Mouse (Mus musculus) heart, embryonic 14.5 days (tissue): ENCODE data around the gene Sept9. TPM values are rescaled to one million over a fixed set of nuclear protein-coding genes. Genes with fewer than 3 reads are reported as not detected.

ENCODE experiments used
- ATAC-seq: fragments of 200-750 bp; cut with Nextera tagmentation; 2 replicates; pipeline ENCODE4 v1.8.0; 2017; ENCODE audit warnings: low read depth, moderate TSS enrichment; ENCODE audit not compliant: insufficient number of reproducible peaks, insufficient read depth, low FRiP score
- H3K27ac ChIP-seq, 2 experiments: fragments of 200-500 bp in 1 of 2; fragments of 300-500 bp in 1 of 2; sonication (generic) in 1 of 2; replicated peaks in 1 of 2; 2 replicates each; pipeline ENCODE4 v1.5.1; 2012 to 2014; ENCODE audit warnings: low read depth in 2 of 2, low read length in 2 of 2, control low read depth in 1 of 2, mild to moderate bottlenecking in 1 of 2, mixed read lengths in 1 of 2; ENCODE audit not compliant: control insufficient read depth in 1 of 2, insufficient read depth in 1 of 2
- H3K27me3 ChIP-seq: fragments of 300-500 bp; sonication (generic); 2 replicates; pipeline ENCODE4 v1.6.1; 2014; ENCODE audit warnings: mild to moderate bottlenecking, low read length, control low read depth; ENCODE audit not compliant: control insufficient read depth, insufficient read depth
- H3K36me3 ChIP-seq: fragments of 300-500 bp; sonication (generic); 2 replicates; pipeline ENCODE4 v1.6.1; 2014; ENCODE audit warnings: mild to moderate bottlenecking, control low read depth, low read length, mixed read lengths; ENCODE audit not compliant: control insufficient read depth, insufficient read depth
- H3K4me1 ChIP-seq, 2 experiments: fragments of 200-500 bp in 1 of 2; fragments of 300-500 bp in 1 of 2; sonication (generic) in 1 of 2; 2 replicates each; pipeline ENCODE4 v1.6.1; 2012 to 2014; ENCODE audit warnings: low read length in 2 of 2, control low read depth in 1 of 2, mixed read lengths in 1 of 2; ENCODE audit not compliant: control insufficient read depth in 2 of 2, insufficient read depth in 2 of 2
- H3K4me2 ChIP-seq: fragments of 300-500 bp; sonication (generic); 2 replicates; pipeline ENCODE4 v1.6.1; 2014; ENCODE audit warnings: mild to moderate bottlenecking, low read length
- H3K4me3 ChIP-seq, 2 experiments: fragments of 200-500 bp in 1 of 2; fragments of 300-500 bp in 1 of 2; sonication (generic) in 1 of 2; 2 replicates each; pipeline ENCODE4 v1.5.1; 2012 to 2014; ENCODE audit warnings: low read length in 2 of 2, mild to moderate bottlenecking in 2 of 2, control low read depth in 1 of 2, low read depth in 1 of 2, moderate library complexity in 1 of 2; ENCODE audit not compliant: control insufficient read depth in 1 of 2, insufficient read depth in 1 of 2
- H3K9ac ChIP-seq: fragments of 300-500 bp; sonication (generic); 2 replicates; pipeline ENCODE4 v1.6.1; 2014; ENCODE audit warnings: mild to moderate bottlenecking, low read length
- H3K9me3 ChIP-seq: fragments of 300-500 bp; sonication (generic); 2 replicates; pipeline ENCODE4 v1.6.1; 2016; ENCODE audit warnings: low read length, control low read depth; ENCODE audit not compliant: control insufficient read depth
- WGBS: fragments of 180-500 bp; shearing (Covaris S2); extraction: QIAGEN DNeasy Blood & Tissue Kit; methylation state at CpG from one replicate; pipeline ENCODE4 v1.1.7; 2014; 5-methylcytosine and 5-hydroxymethylcytosine counted together
- polyA plus RNA-seq: library from polyadenylated mRNA; unstranded; fragments of >200 nt; fragmentation: Nextera tagmentation; extraction: Ambion mirVana; gene quantifications from 2 replicates; pipeline ENCODE4 v1.2.1, GENCODE M21; 2014

Gene Sept9
- polyA plus RNA-seq, 1 experiment from 2014 or later: 51.8 TPM

- Histone ChIP-seq H3K4me1 (peaks cover 10 to 24% of the 10 kb centered on the region in 2 experiments; a peak in 3 of 4 replicates), H3K4me3 (no peak overlapping the region), H3K4me2 (no peak overlapping the region), H3K27ac (no peak overlapping the region), H3K9ac (no peak overlapping the region), H3K9me3 (no peaks in the 10 kb centered on the region), H3K27me3 (no peaks in the 10 kb centered on the region), H3K36me3 (peaks cover 21% of the 10 kb centered on the region)
- no peak for ATAC-seq
- WGBS: 89% methylated on average over 3 of the region's 3 CpGs
These were observed 88.3 kb downstream of the Sept9 start for GRCm38 (mm10) chr11:117287792-117288191.

- Histone ChIP-seq H3K4me3 (no peak overlapping the region), H3K4me2 (no peak overlapping the region), H3K36me3 (peaks cover 21% of the 10 kb centered on the region), H3K4me1 (peaks cover 6 to 15% of the 10 kb centered on the region in 2 experiments; a peak in 3 of 4 replicates), H3K27ac (no peak overlapping the region), H3K9ac (no peak overlapping the region), H3K9me3 (no peaks in the 10 kb centered on the region), H3K27me3 (no peaks in the 10 kb centered on the region)
- 81% methylated on average over 7 of the region's 8 CpGs for WGBS
- ATAC-seq: no peak
These were observed 89.3 kb downstream of the Sept9 start for GRCm38 (mm10) chr11:117288765-117289164.

GRCm38 (mm10) chr11:117291271-117292059 is 92.0 kb downstream of the Sept9 start:
- H3K4me3 ChIP-seq: no peak overlapping the region
- H3K27me3 ChIP-seq: no peaks in the 10 kb centered on the region
- no peak overlapping the region for H3K4me2 ChIP-seq
- H3K4me1 ChIP-seq: peaks cover 2 to 10% of the 10 kb centered on the region in 2 experiments; a peak in 3 of 4 replicates
- H3K36me3 ChIP-seq: peaks cover 21% of the 10 kb centered on the region
- no peak overlapping the region for H3K9ac ChIP-seq
- H3K9me3 ChIP-seq: no peaks in the 10 kb centered on the region
- H3K27ac ChIP-seq: no peak overlapping the region
- WGBS: 91% methylated on average over 30 of the region's 30 CpGs
- ATAC-seq: no peak

GRCm38 (mm10) chr11:117292446-117292845 is 93.0 kb downstream of the Sept9 start:
- Histone ChIP-seq H3K27me3 (no peaks in the 10 kb centered on the region), H3K27ac (no peak overlapping the region), H3K9me3 (no peaks in the 10 kb centered on the region), H3K4me1 (peaks cover 2 to 10% of the 10 kb centered on the region in 2 experiments; a peak in 3 of 4 replicates), H3K36me3 (peaks cover 21% of the 10 kb centered on the region), H3K9ac (no peak overlapping the region), H3K4me2 (no peak overlapping the region), H3K4me3 (no peak overlapping the region)
- WGBS: 75% methylated on average over 11 of the region's 11 CpGs
- ATAC-seq: no peak

GRCm38 (mm10) chr11:117295266-117295665 is 95.8 kb downstream of the Sept9 start:
- H3K27ac ChIP-seq: no peak overlapping the region
- no peak for ATAC-seq
- no peak overlapping the region for H3K9ac ChIP-seq
- no peaks in the 10 kb centered on the region for H3K9me3 ChIP-seq
- no peak overlapping the region for H3K4me3 ChIP-seq
- H3K36me3 ChIP-seq: peaks cover 21% of the 10 kb centered on the region
- 49% methylated on average over 5 of the region's 7 CpGs for WGBS
- H3K27me3 ChIP-seq: no peaks in the 10 kb centered on the region
- H3K4me2 ChIP-seq: no peak overlapping the region
- H3K4me1 ChIP-seq: peaks cover 2 to 10% of the 10 kb centered on the region in 2 experiments; a peak in 3 of 4 replicates

GRCm38 (mm10) chr11:117296116-117296499 is 96.6 kb downstream of the Sept9 start:
- H3K9me3 ChIP-seq: no peaks in the 10 kb centered on the region
- peaks cover 2 to 10% of the 10 kb centered on the region in 2 experiments; a peak in 3 of 4 replicates for H3K4me1 ChIP-seq
- H3K4me2 ChIP-seq: no peak overlapping the region
- no peak overlapping the region for H3K9ac ChIP-seq
- ATAC-seq: no peak
- H3K27me3 ChIP-seq: no peaks in the 10 kb centered on the region
- 61% methylated on average over 4 of the region's 4 CpGs for WGBS
- H3K36me3 ChIP-seq: peaks cover 14% of the 10 kb centered on the region
- no peak overlapping the region for H3K4me3 ChIP-seq
- no peak overlapping the region for H3K27ac ChIP-seq

- Histone ChIP-seq H3K4me2 (no peak overlapping the region), H3K27ac (no peak overlapping the region), H3K36me3 (peaks cover 9% of the 10 kb centered on the region), H3K27me3 (no peaks in the 10 kb centered on the region), H3K9me3 (no peaks in the 10 kb centered on the region), H3K4me3 (no peak overlapping the region), H3K4me1 (peaks cover 2 to 10% of the 10 kb centered on the region in 2 experiments; a peak in 3 of 4 replicates), H3K9ac (no peak overlapping the region)
- ATAC-seq: no peak
- WGBS: 75% methylated on average over 14 of the region's 14 CpGs
These were observed 97.2 kb downstream of the Sept9 start for GRCm38 (mm10) chr11:117296500-117297189.
